Mouse (Mus musculus) monocyte, adult 5-6 weeks (primary cell): ENCODE measurements around the gene Evpl. TPM values are rescaled to one million over a fixed set of nuclear protein-coding genes. Genes with fewer than 3 reads are reported as not detected.

ENCODE experiments used
- ATAC-seq: fragments of 153-309, 156-312 bp; replicated peaks from 2 replicates; pipeline ENCODE4 v1.8.0; 2017; ENCODE audit warnings: mild to moderate bottlenecking; ENCODE audit not compliant: low TSS enrichment, insufficient number of reproducible peaks, severe bottlenecking, poor library complexity, low FRiP score
- total RNA-seq: library from RNA; stranded (forward); fragments of 200-1000, 200-491, 200-594 nt; gene quantifications from 3 replicates; pipeline ENCODE4 v1.2.3, GENCODE M21; 2017

Evpl gene
- total RNA-seq, 1 experiment from 2014 or later: not detected

GRCm38 (mm10) chr11:116194619-116195018, 43.3 kb downstream of the Evpl start:
- ATAC-seq: no peak

DNA sequence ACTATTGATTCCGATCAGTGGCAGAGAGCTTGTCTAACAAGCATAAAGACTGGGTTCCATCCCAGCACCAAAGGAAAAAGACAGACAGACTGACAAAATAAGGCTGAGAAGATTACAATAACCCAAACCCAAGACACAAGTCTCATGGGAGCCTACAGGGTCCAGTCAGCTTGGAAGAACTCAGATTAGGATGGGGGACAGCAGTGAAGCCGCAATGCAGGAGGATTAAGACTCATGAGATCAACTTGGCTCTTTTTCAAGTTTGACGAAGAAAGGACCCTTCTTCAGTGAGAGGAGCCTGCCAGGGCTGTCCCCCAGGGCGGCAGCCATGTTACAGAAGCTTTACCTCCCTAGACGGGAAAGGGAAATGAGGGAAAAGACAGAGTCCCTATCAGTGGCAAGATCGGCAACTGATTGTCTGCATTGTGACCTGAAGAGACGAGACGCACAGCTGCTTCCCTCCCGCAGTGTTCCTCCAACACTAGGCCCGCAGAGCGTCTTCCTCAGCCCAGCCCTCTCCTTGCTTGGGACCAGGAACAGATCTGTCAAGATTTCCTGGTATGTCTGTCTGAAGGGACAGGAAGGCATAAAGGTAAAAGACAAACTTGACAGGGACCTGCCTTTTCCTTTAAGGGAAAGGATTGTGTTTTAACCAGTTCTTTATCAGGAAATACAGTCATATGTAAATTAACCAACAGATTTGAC, 50.5 kb downstream of the Evpl start:
- no peak for ATAC-seq

DNA sequence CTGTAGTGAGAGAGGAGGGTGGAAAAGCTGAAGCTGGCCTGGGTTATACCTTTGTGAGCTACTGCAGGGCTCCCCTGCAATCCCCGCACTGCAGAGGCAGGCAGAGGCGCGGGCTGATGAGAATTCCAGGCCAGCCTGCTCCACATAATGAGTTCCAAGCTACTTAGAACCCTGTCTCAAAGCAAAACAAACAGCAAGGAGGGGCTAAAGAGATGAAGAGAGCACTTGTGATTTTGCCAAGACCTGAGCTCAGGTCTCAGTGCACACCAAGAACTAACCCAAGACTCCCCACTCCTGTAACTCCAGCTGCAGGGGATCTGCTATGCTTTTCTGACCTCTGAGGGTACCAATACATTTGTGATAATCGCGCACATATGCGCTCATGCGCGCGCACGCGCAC, 51.5 kb downstream of the Evpl start:
- ATAC-seq: no peak

DNA sequence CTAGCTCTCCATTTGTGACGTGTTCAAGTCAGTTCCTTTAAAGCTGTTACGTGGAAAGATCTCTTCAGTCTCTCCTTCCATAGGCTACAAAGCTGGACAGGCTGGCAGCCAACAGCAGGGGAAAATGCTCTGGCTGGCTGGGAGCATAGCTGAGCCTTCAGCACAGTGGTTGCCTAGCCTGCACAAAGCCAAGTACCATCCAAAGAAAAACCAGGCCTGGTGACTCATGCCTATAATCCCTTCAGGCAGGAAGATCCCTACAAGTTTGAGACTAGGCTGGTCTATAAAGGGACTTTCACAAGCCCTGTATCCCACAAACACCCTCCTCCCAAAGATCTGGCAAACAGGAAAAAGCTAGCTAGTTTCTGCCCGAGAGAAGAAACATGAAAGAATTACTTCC, 52.0 kb downstream of the Evpl start:
- ATAC-seq: no peak

- ATAC-seq: no peak
Observed at GRCm38 (mm10) chr11:116178411-116179121, 59.3 kb downstream of the Evpl start.

- ATAC-seq: no peak
Observed at GRCm38 (mm10) chr11:116176010-116176409, 61.9 kb downstream of the Evpl start.

DNA sequence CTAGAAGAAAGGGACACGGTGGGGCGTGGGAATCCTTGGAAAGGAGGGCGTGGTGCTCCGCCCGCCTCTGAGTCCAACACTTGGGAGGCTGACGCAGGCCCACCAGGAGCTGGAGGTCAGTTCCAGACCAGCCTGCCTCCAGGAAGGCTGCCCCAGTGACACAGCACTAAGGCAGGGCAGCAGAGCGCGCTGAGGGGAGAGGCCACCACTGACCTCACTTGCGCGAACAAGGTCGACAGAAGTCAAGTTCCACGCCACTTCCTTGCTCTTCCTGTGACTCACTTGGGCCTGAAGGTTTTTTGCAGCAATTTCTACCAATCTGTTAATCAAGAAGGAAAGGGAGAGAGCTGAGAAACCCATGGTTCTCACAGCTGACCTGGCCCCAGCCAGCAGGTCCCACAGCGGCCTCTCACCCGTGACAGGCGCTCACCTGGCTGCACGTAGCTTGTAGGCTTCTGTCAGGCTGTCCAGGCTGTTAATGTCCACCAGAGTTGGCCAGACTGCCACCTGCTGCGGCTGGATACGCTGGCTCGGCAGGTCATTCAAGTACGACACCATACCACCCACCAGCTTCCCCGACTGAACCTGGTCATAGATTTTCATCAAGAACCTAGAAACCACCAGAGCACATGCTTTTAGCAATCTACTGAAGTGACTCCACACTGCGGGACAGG, 63.0 kb downstream of the Evpl start:
- no peak for ATAC-seq

DNA sequence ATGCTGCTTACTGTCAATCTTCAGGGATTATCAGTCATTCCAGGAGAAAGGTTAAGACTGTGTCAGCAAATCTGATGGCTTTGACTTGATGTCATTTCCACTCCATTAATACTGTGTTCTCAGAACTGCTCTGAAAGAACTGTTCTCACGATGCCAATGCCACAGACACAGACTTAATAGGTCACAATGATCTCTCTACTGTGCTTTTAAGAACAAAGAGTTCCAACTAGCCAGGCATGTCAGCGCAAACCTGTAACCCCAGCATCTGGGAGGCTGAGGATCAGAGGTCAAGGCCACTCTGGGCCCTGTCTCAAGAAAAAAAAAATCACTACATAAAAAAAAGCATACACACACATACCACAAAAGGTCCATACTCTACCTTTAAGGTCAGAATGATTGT, 65.9 kb downstream of the Evpl start:
- ATAC-seq: no peak

Other genes starting within 250 kb of the Evpl start
- gene Galk1, start 225.4 kb downstream of the Evpl start, total RNA-seq: 3.6 to 6.4 TPM (median 5.8 TPM) in 3 replicates
- gene H3f3b, start 210.1 kb downstream of the Evpl start, total RNA-seq: 1,370 to 2,118 TPM (median 2,068 TPM) in 3 replicates
- gene Unk, start 207.8 kb downstream of the Evpl start, total RNA-seq: 8.3 to 18.3 TPM (median 11.6 TPM) in 3 replicates
- gene Unc13d, start 160.1 kb downstream of the Evpl start, total RNA-seq: 27.7 to 53.1 TPM (median 29.1 TPM) in 3 replicates
- 59.0 to 73.8 TPM (median 62.7 TPM) in 3 replicates for gene Wbp2, start 151.1 kb downstream of the Evpl start, total RNA-seq
- gene Trim47, start 110.9 kb downstream of the Evpl start, total RNA-seq: not detected in 3 replicates
- 13.9 to 23.1 TPM (median 20.1 TPM) in 3 replicates for gene Trim65, start 106.9 kb downstream of the Evpl start, total RNA-seq
- 10.7 to 28.4 TPM (median 15.3 TPM) in 3 replicates for gene Mrpl38, start 99.2 kb downstream of the Evpl start, total RNA-seq
- 12.9 to 31.1 TPM (median 16.4 TPM) in 3 replicates for gene Fbf1, start 69.9 kb downstream of the Evpl start, total RNA-seq
- gene Ten1, start 39.2 kb downstream of the Evpl start, total RNA-seq: 27.4 to 31.3 TPM (median 30.8 TPM) in 3 replicates
- gene Acox1, start 39.0 kb downstream of the Evpl start, total RNA-seq: 26.1 to 35.6 TPM (median 28.5 TPM) in 3 replicates
- 18.0 to 34.3 TPM (median 25.7 TPM) in 3 replicates for gene Srp68, start 36.1 kb upstream of the Evpl start, total RNA-seq
- not detected in 3 replicates for gene Galr2, start 42.9 kb upstream of the Evpl start, total RNA-seq
- gene Exoc7, start 69.2 kb upstream of the Evpl start, total RNA-seq: 39.7 to 67.5 TPM (median 48.1 TPM) in 3 replicates
- gene Foxj1, start 97.3 kb upstream of the Evpl start, total RNA-seq: 0.19 to 0.39 TPM in 2 of 3 replicates, not detected in the other
- 8.3 to 42.3 TPM (median 19.1 TPM) in 3 replicates for gene Rnf157, start 175.0 kb upstream of the Evpl start, total RNA-seq
- gene Ubald2, start 196.0 kb upstream of the Evpl start, total RNA-seq: 55.7 to 125 TPM (median 100.0 TPM) in 3 replicates
- 0.85 to 0.95 TPM in 2 of 3 replicates, not detected in the other for gene Qrich2, start 228.2 kb upstream of the Evpl start, total RNA-seq